Mouse (Mus musculus) naive thymus-derived CD4-positive, alpha-beta T cell, adult 2 months (primary cell): ENCODE measurements around the gene Gm20388.
A peak's percentile ranks its signal among the peaks of the same experiment; 100 is the strongest.

ENCODE experiments used
- DNase-seq: peaks from one replicate; pipeline ENCODE4 v3.0.0-alpha.2; 2011; ENCODE audit warnings: low read depth

The Gm20388 gene

GRCm38 (mm10) chr8:121613419-121613818 lies 1702.8 kb downstream of the Gm20388 start:
- DNase-seq: no peak

- DNase-seq: no peak
Measured at GRCm38 (mm10) chr8:121619401-121619995, 1708.9 kb downstream of the Gm20388 start.

GRCm38 (mm10) chr8:121620801-121621516 lies 1710.3 kb downstream of the Gm20388 start:
- DNase-seq: no peak

- DNase-seq: no peak
Measured at GRCm38 (mm10) chr8:121621879-121622278, 1711.2 kb downstream of the Gm20388 start.

GRCm38 (mm10) chr8:121623043-121623442 lies 1712.4 kb downstream of the Gm20388 start:
- no peak for DNase-seq

GRCm38 (mm10) chr8:121628681-121629080 lies 1718.0 kb downstream of the Gm20388 start:
- DNase-seq: no peak

- no peak for DNase-seq
Measured at GRCm38 (mm10) chr8:121631645-121632071, 1721.0 kb downstream of the Gm20388 start.

GRCm38 (mm10) chr8:121632401-121632800 lies 1721.8 kb downstream of the Gm20388 start:
- no peak for DNase-seq

- DNase-seq: no peak
Measured at GRCm38 (mm10) chr8:121635534-121635933, 1724.9 kb downstream of the Gm20388 start.

- no peak for DNase-seq
Measured at GRCm38 (mm10) chr8:121636180-121636579, 1725.5 kb downstream of the Gm20388 start.

- DNase-seq: no peak
Measured at GRCm38 (mm10) chr8:121642804-121643203, 1732.2 kb downstream of the Gm20388 start.

GRCm38 (mm10) chr8:121643384-121643783 lies 1732.7 kb downstream of the Gm20388 start:
- no peak for DNase-seq

GRCm38 (mm10) chr8:121647511-121648215 lies 1737.0 kb downstream of the Gm20388 start:
- DNase-seq: no peak

GRCm38 (mm10) chr8:121648451-121648850 lies 1737.8 kb downstream of the Gm20388 start:
- DNase-seq: no peak

GRCm38 (mm10) chr8:121649423-121649822 lies 1738.8 kb downstream of the Gm20388 start:
- no peak for DNase-seq

GRCm38 (mm10) chr8:121649904-121650303 lies 1739.3 kb downstream of the Gm20388 start:
- no peak for DNase-seq

GRCm38 (mm10) chr8:121650389-121651307 lies 1740.0 kb downstream of the Gm20388 start:
- peak; percentile 11 for DNase-seq

- no peak for DNase-seq
Measured at GRCm38 (mm10) chr8:121651308-121651873, 1740.8 kb downstream of the Gm20388 start.

- no peak for DNase-seq
Measured at GRCm38 (mm10) chr8:121651874-121652361, 1741.3 kb downstream of the Gm20388 start.

GRCm38 (mm10) chr8:121652774-121653323 lies 1742.2 kb downstream of the Gm20388 start, which contains the start of gene Zcchc14:
Zcchc14 (minus strand) TSS chr8:121652901.
- no peak for DNase-seq
